ENCODE assay signal across 10 mouse cellular contexts in genomic region chr17:43758607-43759259, GRCm38 (mm10). TPM values are rescaled to one million over a fixed set of nuclear protein-coding genes. Genes with fewer than 3 reads are reported as not detected.
A peak's percentile ranks its signal among the peaks of the same experiment; 100 is the strongest.
DNase-seq lines count a peak whose midpoint lies in the region; ATAC-seq lines count a peak whose summit lies in the region.
"Had no signal": no experiment of that assay in that cellular context is flagged by ENCODE, and none has a peak within 500 bp of the region (broad histone marks: within the 10 kb centered on the region; RNA-seq: fewer than 3 reads in every experiment).

No protein-coding gene starts in this region.

- ATAC-seq in liver, embryonic 12.5 days, result no peak
- ATAC-seq in granulocyte monocyte progenitor cell, adult 5-6 weeks (replicated peaks; ENCODE audit: poor library complexity, severe bottlenecking), result no peak

- no peaks in the 10 kb centered on the region for H3K9me3 ChIP-seq in liver, embryonic 12.5 days (replicated peaks)
- H3K9me3 ChIP-seq: hindbrain, embryonic 15.5 days had no signal

- H3K36me3 ChIP-seq in liver, embryonic 12.5 days, result no peaks in the 10 kb centered on the region
- H3K36me3 ChIP-seq: hindbrain, embryonic 15.5 days had no signal

- H3K4me2 ChIP-seq in liver, embryonic 12.5 days, result no peak overlapping the region
- H3K4me2 ChIP-seq: hindbrain, embryonic 15.5 days had no signal

- WGBS in liver, embryonic 12.5 days (ENCODE audit: insufficient replicate concordance), result 51% methylated on average over 15 of the region's 15 CpGs

- H3K4me1 ChIP-seq in liver, embryonic 12.5 days, result no peaks in the 10 kb centered on the region
- H3K4me1 ChIP-seq: hindbrain, embryonic 15.5 days had no signal

- peak; percentile 14 for DNase-seq in liver
- DNase-seq in embryo, embryonic 9.5 days (ENCODE audit: extremely low spot score), result peak; percentile 7
- peak; percentile 53 for DNase-seq in kidney, adult 11 months
- DNase-seq in lung, postnatal 36 days, result peak; percentile 57
- DNase-seq in layer of hippocampus, postnatal 25 days (ENCODE audit: extremely low spot score in 1 of 2, low spot score in 1 of 2), result no peak
- no peak for DNase-seq in left cerebral cortex, adult 9 months (ENCODE audit: low spot score in 2 of 2)

- no peaks in the 10 kb centered on the region for H3K27me3 ChIP-seq in liver, embryonic 12.5 days (replicated peaks)
- H3K27me3 ChIP-seq: hindbrain, embryonic 15.5 days had no signal

- no peak overlapping the region for H3K4me3 ChIP-seq in liver, embryonic 12.5 days
- H3K4me3 ChIP-seq: hindbrain, embryonic 15.5 days had no signal

- H3K27ac ChIP-seq in liver, embryonic 12.5 days, result no peak overlapping the region
- H3K27ac ChIP-seq: hindbrain, embryonic 15.5 days had no signal

- H3K9ac ChIP-seq in liver, embryonic 12.5 days, result no peak overlapping the region
- H3K9ac ChIP-seq: hindbrain, embryonic 15.5 days had no signal

RNA-seq across cellular contexts. Expression of gene Rcan2, which starts 42.4 kb away (rescaled TPM):
- 1.7 and 1.9 TPM in 2 replicates for polyA plus RNA-seq in liver, embryonic 12.5 days (2016; fragmentation: Nextera tagmentation; extraction: Ambion mirVana)
- total RNA-seq in granulocyte monocyte progenitor cell, adult 5-6 weeks (2014; fragmentation: Nextera tagmentation), result not detected in 2 replicates
- not detected in 2 replicates for total RNA-seq in granulocyte monocyte progenitor cell, adult 5-6 weeks (2017)
- total RNA-seq in layer of hippocampus, postnatal 25 days (2021), result 10 to 100 TPM; 61.8 to 70.1 TPM
- total RNA-seq: MEL had no signal

Comparison
In these comparisons a context has a peak if more than half of its experiments do, and no peak if none do; other contexts are left out.
1. DNase-seq: peak in liver (single experiment), embryo, embryonic 9.5 days (single experiment), kidney, adult 11 months (single experiment) and lung, postnatal 36 days (single experiment); none in layer of hippocampus, postnatal 25 days (0 of 2) and left cerebral cortex, adult 9 months (0 of 2).
2. RNA of gene Rcan2, which starts 42.4 kb away (total RNA-seq): 61.8 to 70.1 TPM in layer of hippocampus, postnatal 25 days; not detected in granulocyte monocyte progenitor cell, adult 5-6 weeks; every median in the first group is over 10 times any median in the second.